Mouse (Mus musculus) urinary bladder, postnatal 4 days (tissue): ENCODE data around the gene Ugt3a1.
"Not testable (repeated sequence)": the region's sequence is repeated elsewhere in the genome, so short reads cannot be mapped to it uniquely, and the experiment has no call there.

Experiments used
- DNase-seq, 2 experiments: peaks; one replicate each; pipeline ENCODE4 v3.0.0; 2021 to 2022; ENCODE audit warnings: low spot score in 2 of 2

Ugt3a1 gene

DNA sequence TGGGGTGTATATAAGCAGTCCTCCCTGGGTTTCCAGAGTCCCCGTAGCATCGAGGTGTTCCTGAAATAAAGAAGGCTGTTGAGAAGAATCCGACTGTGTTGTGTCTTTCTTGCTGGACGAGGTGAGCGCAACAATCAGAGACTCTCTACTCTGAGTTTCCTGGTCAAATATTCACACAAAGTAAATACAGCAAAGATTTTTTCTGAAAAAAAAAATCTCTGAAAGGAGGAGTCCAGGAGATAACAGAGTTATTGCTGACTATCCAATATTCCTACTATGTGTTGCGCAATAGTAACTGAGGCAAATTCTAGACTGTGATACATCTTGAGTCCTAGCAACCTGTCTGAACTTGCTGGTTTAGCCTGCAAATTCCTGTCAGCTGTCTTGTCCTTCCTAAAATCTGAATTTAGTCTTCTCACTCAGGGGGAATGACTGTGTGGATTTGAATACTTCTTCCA is at the start of gene Ugt3a1:
TSS of gene Ugt3a1 (plus strand) at position 51 of the 458 bp plus-strand sequence.
- no peak for DNase-seq

DNA sequence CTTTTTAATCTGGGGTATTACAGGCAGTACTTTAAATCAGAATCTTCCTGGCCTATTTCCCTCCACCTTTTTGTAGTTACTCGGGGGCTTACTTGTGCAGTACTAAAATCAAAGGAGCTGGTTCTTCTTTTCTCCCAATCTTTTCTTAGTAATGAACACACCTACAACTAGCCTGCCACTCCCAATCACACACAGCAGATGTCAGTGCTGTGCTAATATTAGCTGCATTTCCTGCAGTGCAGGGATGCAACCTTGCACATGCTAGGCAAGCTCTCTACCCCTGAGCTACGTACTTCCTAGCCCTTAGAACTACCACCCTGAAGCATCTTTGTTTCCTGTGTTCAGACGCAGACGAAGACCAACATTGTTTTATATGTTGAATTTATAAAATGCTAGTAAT is 45.8 kb upstream of the Ugt3a1 start:
- not testable (repeated sequence) for DNase-seq

DNA sequence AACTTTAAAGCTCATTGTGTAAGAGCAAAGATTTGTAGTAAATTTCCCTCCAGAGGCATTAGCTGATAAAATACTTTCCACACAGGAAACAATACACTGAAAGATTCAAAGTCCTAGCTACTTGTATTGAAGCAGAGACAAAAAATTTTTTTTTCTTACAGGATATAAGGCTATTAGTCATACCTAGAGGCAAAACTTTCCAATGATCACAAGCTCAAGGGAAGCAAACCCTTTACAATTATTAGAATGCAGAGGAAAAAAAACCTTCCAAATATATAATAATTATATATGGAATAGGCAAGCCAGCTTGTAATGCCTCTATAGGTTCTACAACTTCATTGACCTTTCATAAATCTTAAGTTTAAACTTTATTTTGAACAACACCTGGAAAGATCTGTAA is 30.3 kb upstream of the Ugt3a1 start:
- no peak for DNase-seq

GRCm38 (mm10) chr15:9252891-9253290 is 23.8 kb upstream of the Ugt3a1 start:
- DNase-seq = no peak

GRCm38 (mm10) chr15:9260621-9261020 is 16.1 kb upstream of the Ugt3a1 start:
- no peak for DNase-seq

- DNase-seq = no peak
Observed at GRCm38 (mm10) chr15:9271876-9272275, 4.8 kb upstream of the Ugt3a1 start.

GRCm38 (mm10) chr15:9279026-9279425 is 2.3 kb downstream of the Ugt3a1 start:
- DNase-seq = no peak

GRCm38 (mm10) chr15:9279596-9279995 is 2.9 kb downstream of the Ugt3a1 start:
- no peak for DNase-seq

- no peak for DNase-seq
Observed at GRCm38 (mm10) chr15:9283165-9283564, 6.5 kb downstream of the Ugt3a1 start.

- DNase-seq = no peak
Observed at GRCm38 (mm10) chr15:9289660-9290059, 13.0 kb downstream of the Ugt3a1 start.

GRCm38 (mm10) chr15:9305978-9306692 is 29.4 kb downstream of the Ugt3a1 start:
- DNase-seq = no peak

- no peak for DNase-seq
Observed at GRCm38 (mm10) chr15:9334596-9334995, 57.9 kb downstream of the Ugt3a1 start.

- DNase-seq = no peak
Observed at GRCm38 (mm10) chr15:9335341-9335740, 58.7 kb downstream of the Ugt3a1 start, which contains the start of gene Ugt3a2. Gene Ugt3a2 (plus strand): TSS chr15:9335550.

DNA sequence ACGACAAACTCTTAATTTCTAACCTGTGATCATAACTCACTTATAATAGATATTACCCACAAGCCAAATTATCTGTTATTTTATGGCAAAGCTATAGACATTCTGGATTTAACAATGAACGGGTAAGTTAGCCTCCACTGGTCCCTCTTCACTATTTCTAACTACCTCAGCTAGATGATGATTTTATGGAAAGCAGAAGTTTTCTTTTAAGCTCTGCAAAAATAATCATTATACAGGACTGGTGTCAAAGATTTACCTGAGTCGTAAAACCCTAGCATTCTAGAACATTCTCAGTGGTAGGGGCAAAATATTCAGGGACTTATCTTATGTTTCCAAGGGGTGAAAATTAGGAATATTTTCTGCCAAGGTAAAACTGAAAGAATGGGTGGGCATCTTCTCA is 59.9 kb downstream of the Ugt3a1 start:
- no peak for DNase-seq

- no peak for DNase-seq
Observed at GRCm38 (mm10) chr15:9337021-9337420, 60.3 kb downstream of the Ugt3a1 start.

- DNase-seq = no peak
Observed at GRCm38 (mm10) chr15:9348739-9349138, 72.1 kb downstream of the Ugt3a1 start.

DNA sequence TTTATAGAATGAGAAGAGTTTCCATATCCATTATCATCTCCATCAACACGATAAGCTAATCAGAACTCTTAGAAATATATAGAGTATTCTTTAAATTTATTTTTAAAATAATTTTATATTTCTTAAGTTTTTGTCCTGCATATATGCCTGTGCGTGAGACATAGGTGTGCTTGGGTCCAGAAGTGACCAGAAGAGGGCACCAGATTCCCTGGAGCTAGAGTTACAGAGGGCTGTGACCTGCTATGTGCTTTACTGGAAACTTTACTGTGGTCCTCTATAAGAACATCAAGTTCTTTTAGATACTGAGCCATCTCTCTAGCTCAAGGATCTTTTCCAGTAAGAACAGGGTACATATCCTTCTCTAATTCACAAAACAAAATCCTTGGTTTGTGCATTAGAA is 86.1 kb downstream of the Ugt3a1 start:
- no peak for DNase-seq
